Mouse (Mus musculus) common myeloid progenitor, adult 5-6 weeks (primary cell): Measurements from ENCODE around the gene Slc10a6. TPM values are rescaled to one million over a fixed set of nuclear protein-coding genes. Genes with fewer than 3 reads are reported as not detected.

Experiments
- ATAC-seq: replicated peaks from 2 replicates; pipeline ENCODE4 v1.8.0; 2016; ENCODE audit warnings: low read depth, mild to moderate bottlenecking, moderate TSS enrichment, inconsistent platforms; ENCODE audit not compliant: poor library complexity, severe bottlenecking
- total RNA-seq: library from RNA; stranded (forward); fragments of 200-1000, 187-1606 nt; gene quantifications from 2 replicates; pipeline ENCODE4 v1.2.3, GENCODE M21; 2017

Slc10a6 gene
- total RNA-seq, 1 experiment from 2014 or later = not detected

DNA sequence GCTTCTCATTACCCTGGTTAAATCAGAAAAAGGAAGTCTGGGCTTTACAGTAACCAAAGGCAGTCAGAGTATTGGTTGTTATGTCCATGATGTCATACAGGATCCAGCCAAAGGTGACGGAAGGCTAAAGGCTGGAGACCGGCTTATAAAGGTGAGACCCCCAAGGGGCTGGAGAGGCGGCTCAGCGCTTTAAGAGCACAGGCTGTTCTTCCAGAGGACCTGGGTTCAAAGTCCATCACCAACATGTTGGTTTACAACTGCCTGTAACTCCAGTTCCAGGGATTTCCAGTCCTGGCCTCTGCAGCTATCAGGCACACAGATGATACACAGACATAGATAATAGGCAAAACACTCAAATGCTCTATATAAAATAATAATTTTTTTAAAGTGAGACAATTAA, 61.2 kb downstream of the Slc10a6 start:
- no peak for ATAC-seq

DNA sequence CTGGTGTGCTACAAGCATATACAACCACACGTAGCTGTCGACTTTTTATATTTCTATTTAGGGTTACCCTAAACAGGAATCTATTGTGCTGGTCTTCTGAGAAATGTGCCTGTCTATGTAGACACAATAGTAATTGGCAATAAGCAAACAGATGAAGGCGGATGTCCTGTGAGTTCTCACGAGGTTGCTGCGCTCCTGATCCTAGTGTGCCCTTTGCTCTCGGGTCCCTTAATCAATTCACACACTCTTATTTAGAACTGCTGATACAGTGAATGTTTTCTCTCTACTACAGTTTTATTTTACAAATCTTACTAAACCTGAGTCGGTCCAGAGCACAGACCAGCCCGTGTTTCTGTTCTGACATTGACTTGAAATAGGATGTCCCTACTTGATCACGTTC, 68.7 kb downstream of the Slc10a6 start:
- no peak for ATAC-seq

Other genes with a start within 250 kb of the Slc10a6 start
- gene Ptpn13, start 204.2 kb downstream of the Slc10a6 start, total RNA-seq = 1.4 and 2.4 TPM in 2 replicates
- gene 1700016H13Rik, start 26.6 kb upstream of the Slc10a6 start, total RNA-seq = not detected in 2 replicates
- 16.6 and 31.8 TPM in 2 replicates for gene Aff1, start 63.0 kb upstream of the Slc10a6 start, total RNA-seq